Mouse (Mus musculus) kidney, adult 2 months (tissue): ENCODE results near the gene Atp5f1.

Experiments
- CTCF ChIP-seq: fragments of 200-500 bp; conservative IDR thresholded peaks from 2 replicates; pipeline ENCODE4 v1.5.1; 2011; ENCODE audit warnings: low read depth, mild to moderate bottlenecking, control low read depth, low read length, moderate library complexity, mixed read lengths; ENCODE audit not compliant: insufficient read depth, insufficient read length
- POLR2A ChIP-seq: fragments of 200-500 bp; IDR thresholded peaks from one replicate; pipeline ENCODE4 v1.6.1; 2011; ENCODE audit warnings: low read depth, low read length, control low read depth

DNA sequence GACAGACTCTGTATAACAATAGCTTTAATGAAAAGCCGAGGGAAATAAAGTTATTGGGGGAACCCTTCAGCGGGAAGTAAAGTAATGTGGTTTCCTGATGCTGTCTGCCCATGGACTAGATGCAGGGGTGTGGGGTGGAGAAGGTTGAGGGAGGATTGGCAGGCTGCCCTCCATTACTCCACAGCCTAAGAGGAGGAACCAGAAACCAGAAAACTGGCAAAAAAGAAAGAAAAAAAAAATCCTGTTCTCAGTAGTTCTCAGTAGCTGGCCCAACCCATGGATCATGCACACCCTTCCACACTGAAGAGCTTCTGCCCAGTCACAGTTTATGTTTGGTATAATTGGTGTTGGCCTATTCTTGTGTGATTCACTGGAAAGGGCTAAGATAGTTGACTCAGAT, 61.6 kb downstream of the Atp5f1 start:
- no peak for TF ChIP-seq POLR2A
- no peak for TF ChIP-seq CTCF
